Mouse (Mus musculus): Measurements from ENCODE around the gene Dtx3.

- no peak for TF ChIP-seq MAFK (IDR thresholded peaks at IDR 0.05; ENCODE audit: insufficient read depth, low read depth, low read length)
- no peak for TF ChIP-seq HCFC1 (IDR thresholded peaks at IDR 0.05; ENCODE audit: borderline replicate concordance, insufficient read depth, low read length)
- TF ChIP-seq ZNF384 (IDR thresholded peaks at IDR 0.05; ENCODE audit: low read depth, low read length), result no peak
- no peak for TF ChIP-seq CHD2 (IDR thresholded peaks at IDR 0.05; ENCODE audit: low read depth, low read length)
Measured at GRCm38 (mm10) chr10:127228897-127229296, 33.4 kb upstream of the Dtx3 start.

Measured in ES-E14 (cell line).